Mouse (Mus musculus) small intestine, adult 2 months (tissue): Measurements from ENCODE around the gene Meiob.

Experiments used
- CTCF ChIP-seq: fragments of 200-500 bp; IDR thresholded peaks from 2 replicates; pipeline ENCODE4 v1.5.1; 2012; ENCODE audit warnings: low read depth, mild to moderate bottlenecking, control low read depth, inconsistent platforms, low read length, moderate library complexity, mixed read lengths; ENCODE audit not compliant: insufficient replicate concordance, insufficient read length; ENCODE audit errors: extremely low read depth
- POLR2A ChIP-seq: fragments of 200-500 bp; IDR thresholded peaks from 2 replicates; pipeline ENCODE4 v1.6.1; 2012; ENCODE audit warnings: low read depth, mild to moderate bottlenecking, control low read depth, inconsistent platforms, low read length, moderate library complexity

DNA sequence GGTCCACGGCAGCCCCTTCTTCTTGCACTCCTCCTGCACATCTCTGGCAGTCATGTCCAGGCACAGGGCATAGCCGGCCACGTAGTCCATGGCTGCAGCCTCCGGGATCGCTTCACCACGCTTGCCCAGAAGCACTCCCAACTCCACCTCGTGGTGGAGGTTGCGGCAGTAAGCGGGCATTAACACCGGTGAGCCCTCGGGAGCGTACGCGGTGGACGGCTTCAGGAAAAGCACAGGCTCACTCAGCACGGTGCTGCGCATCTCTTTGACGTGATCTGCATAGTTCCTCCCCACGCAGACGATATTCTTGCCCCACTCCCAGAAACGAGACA lies 45.6 kb downstream of the Meiob start:
- no peak for TF ChIP-seq POLR2A
- no peak; the same call in 1 of the 2 replicates for TF ChIP-seq CTCF
